Mouse (Mus musculus): ENCODE measurements at regions not wholly inside any gene's neighbourhood (a gene's known extent, or its start where the extent isn't known, plus 50 kb on each side); places are given as distances from the start of the nearest gene placed in this dataset.

DNA sequence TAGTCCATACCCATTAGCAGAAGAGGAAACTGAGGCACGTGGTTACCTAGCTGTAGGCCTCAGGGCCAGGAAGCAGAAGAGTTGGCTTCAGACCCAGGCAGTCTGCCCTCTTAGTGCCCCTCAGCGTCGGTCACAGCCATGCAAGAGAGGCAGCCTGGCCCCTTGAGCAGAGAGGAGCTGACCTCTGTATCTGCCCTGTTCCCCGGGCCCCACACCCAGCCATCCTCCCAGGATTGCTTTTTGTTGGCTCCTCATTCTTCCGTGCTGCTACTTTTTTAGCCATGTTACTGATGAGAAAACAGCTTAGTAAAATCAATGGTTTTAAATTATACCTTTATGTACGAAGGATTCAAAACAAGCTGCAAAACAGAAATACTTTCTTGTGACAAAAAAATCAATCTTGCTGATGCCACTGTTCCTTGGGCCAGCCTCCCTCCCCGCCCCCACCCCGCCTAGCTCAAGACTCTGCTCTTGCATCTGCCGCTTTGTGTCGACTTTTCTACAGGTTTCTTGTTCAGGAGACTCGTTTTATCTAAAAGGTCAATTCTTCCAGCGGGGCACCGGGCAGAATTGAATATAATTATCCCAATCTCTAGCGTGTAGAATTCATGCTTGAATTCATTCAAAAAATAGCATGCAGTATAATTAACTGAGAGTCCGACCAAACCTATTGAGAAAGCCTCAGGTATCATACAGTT, 70.8 kb downstream of the Sall1 start:
- no peak overlapping the region for H3K4me2 ChIP-seq (replicated peaks)
- no peak for DNase-seq (ENCODE audit: low spot score)
- no peaks in the 10 kb centered on the region for H3K9me3 ChIP-seq (ENCODE audit: control insufficient read depth, low read length)
- H3K4me1 ChIP-seq (replicated peaks; ENCODE audit: control insufficient read depth, insufficient read depth, low read length) = peaks cover 9% of the 10 kb centered on the region; the same call in 1 of the 2 replicates
- no peak for ATAC-seq (ENCODE audit: low FRiP score)
- 27% methylated on average over 15 of the region's 15 CpGs for WGBS
- no peak overlapping the region for H3K27ac ChIP-seq
- no peaks in the 10 kb centered on the region for H3K36me3 ChIP-seq (replicated peaks; ENCODE audit: control insufficient read depth, insufficient read depth)
- no peaks in the 10 kb centered on the region for H3K27me3 ChIP-seq (ENCODE audit: control insufficient read depth, insufficient read depth, low read length)
- H3K4me3 ChIP-seq (replicated peaks; ENCODE audit: low read length) = no peak overlapping the region
- H3K9ac ChIP-seq = no peak overlapping the region

DNA sequence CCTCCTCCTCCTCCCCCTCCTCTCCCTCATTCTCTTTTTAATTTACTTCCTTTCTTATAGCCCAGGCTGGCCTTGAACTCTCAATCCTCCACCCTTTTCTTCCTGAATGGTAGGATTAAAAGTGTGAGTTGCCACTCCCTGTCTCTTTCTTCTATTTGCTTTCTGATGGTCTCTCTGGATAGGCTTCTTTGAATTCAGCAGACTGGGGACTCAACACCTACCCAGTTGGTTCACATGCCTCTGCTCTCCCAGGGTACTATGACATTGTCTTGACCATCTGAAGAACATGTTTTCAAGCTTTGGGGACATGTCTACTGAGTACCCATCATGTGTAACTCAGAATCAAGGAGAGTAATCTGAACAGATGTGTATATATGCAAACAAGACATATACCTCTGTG, 85.1 kb downstream of the Sall1 start:
- H3K4me3 ChIP-seq (replicated peaks; ENCODE audit: low read length) = no peak overlapping the region
- H3K27ac ChIP-seq = no peak overlapping the region
- DNase-seq (ENCODE audit: low spot score) = no peak
- no peaks in the 10 kb centered on the region for H3K36me3 ChIP-seq (replicated peaks; ENCODE audit: control insufficient read depth, insufficient read depth)
- no peaks in the 10 kb centered on the region for H3K27me3 ChIP-seq (ENCODE audit: control insufficient read depth, insufficient read depth, low read length)
- no peak for ATAC-seq (ENCODE audit: low FRiP score)
- peaks cover 9% of the 10 kb centered on the region; the same call in 1 of the 2 replicates for H3K9me3 ChIP-seq (ENCODE audit: control insufficient read depth, low read length)
- no peaks in the 10 kb centered on the region for H3K4me1 ChIP-seq (replicated peaks; ENCODE audit: control insufficient read depth, insufficient read depth, low read length)
- no peak overlapping the region for H3K4me2 ChIP-seq (replicated peaks)
- no peak overlapping the region for H3K9ac ChIP-seq

DNA sequence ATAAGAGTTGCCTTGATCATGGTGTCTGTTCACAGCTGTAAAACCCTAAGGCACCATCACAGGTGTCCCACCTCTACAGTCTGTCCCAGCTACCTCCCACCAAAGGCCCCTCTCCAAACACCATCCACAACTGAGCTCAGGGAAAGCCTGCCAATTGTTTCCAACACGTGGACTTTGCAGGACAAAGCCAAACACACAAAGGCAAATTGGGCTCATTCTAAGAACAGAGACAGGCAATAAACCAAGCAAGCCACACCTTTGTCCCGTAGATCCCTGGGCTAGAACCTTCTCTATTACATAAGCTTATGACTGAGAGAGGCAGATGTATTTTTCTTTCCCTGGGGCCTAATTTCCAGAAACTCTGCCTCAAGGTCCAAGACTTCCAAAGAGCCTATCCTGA, 90.8 kb downstream of the Sall1 start:
- Histone ChIP-seq H3K9me3 (ENCODE audit: control insufficient read depth, low read length) (peaks cover 9% of the 10 kb centered on the region; the same call in 1 of the 2 replicates), H3K4me1 (replicated peaks; ENCODE audit: control insufficient read depth, insufficient read depth, low read length) (no peaks in the 10 kb centered on the region), H3K36me3 (replicated peaks; ENCODE audit: control insufficient read depth, insufficient read depth) (no peaks in the 10 kb centered on the region), H3K27ac (no peak overlapping the region), H3K4me3 (replicated peaks; ENCODE audit: low read length) (no peak overlapping the region), H3K9ac (no peak overlapping the region), H3K27me3 (ENCODE audit: control insufficient read depth, insufficient read depth, low read length) (no peaks in the 10 kb centered on the region), H3K4me2 (replicated peaks) (no peak overlapping the region)
- DNase-seq (ENCODE audit: low spot score) (no peak), ATAC-seq (ENCODE audit: low FRiP score) (no peak)
- WGBS = 62% methylated on average over 2 of the region's 2 CpGs

DNA sequence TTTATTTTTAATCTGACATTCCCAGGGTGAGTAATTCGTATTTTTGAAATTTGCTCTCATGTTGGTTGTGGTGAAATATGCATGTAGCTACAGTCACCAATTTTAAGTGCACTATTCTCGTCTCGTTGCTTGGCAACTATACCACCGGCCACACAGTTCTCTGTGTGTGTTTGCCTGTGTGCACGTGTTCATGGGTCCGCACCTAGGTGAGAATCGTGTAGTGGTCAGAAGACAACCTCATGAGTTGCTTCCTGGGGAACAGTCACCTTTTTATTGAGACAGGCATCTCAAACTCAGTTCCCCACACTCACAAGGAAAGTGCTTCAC, 92.2 kb downstream of the Sall1 start:
- H3K9ac ChIP-seq = no peak overlapping the region
- H3K36me3 ChIP-seq (replicated peaks; ENCODE audit: control insufficient read depth, insufficient read depth) = no peaks in the 10 kb centered on the region
- 91% methylated on average over 7 of the region's 7 CpGs for WGBS
- no peak overlapping the region for H3K4me3 ChIP-seq (replicated peaks; ENCODE audit: low read length)
- DNase-seq (ENCODE audit: low spot score) (no peak), ATAC-seq (ENCODE audit: low FRiP score) (no peak)
- peaks cover 4% of the 10 kb centered on the region; the same call in 1 of the 2 replicates for H3K9me3 ChIP-seq (ENCODE audit: control insufficient read depth, low read length)
- no peaks in the 10 kb centered on the region for H3K4me1 ChIP-seq (replicated peaks; ENCODE audit: control insufficient read depth, insufficient read depth, low read length)
- no peaks in the 10 kb centered on the region for H3K27me3 ChIP-seq (ENCODE audit: control insufficient read depth, insufficient read depth, low read length)
- H3K27ac ChIP-seq = no peak overlapping the region
- no peak overlapping the region for H3K4me2 ChIP-seq (replicated peaks)

DNA sequence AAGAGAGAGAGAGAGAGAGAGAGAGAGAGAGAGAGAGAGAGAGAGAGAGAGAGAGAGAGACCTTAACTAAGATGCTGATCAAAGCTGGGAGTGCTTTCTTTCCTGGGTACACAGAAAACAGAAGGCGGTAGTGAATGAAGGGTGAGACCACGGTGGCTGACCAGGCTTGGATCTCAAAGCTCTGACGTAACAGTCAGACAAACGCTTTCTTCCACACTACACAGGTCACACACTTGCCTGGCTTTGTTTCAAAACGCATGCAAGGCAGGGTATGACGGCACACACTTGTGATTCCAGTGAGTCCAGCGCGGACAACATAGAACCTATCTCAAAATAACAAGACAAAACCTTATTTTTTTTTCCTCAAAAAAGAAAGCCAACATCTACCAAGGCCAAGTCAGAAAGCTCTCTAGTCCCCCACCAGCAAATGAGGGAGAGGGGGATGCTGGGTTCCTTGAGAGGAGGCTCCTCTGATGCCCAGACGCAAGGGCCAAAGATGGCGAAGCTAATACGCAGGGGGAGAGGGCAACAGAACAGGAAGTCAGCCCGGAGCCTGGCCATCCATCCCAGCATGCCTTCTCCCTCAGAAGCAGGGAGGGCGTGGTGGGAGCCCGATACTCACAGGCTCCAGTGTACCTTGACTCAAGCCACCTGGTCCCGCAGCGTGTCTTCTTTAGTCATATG, 92.7 kb downstream of the Sall1 start:
- DNase-seq (ENCODE audit: low spot score) = no peak
- 90% methylated on average over 16 of the region's 16 CpGs for WGBS

DNA sequence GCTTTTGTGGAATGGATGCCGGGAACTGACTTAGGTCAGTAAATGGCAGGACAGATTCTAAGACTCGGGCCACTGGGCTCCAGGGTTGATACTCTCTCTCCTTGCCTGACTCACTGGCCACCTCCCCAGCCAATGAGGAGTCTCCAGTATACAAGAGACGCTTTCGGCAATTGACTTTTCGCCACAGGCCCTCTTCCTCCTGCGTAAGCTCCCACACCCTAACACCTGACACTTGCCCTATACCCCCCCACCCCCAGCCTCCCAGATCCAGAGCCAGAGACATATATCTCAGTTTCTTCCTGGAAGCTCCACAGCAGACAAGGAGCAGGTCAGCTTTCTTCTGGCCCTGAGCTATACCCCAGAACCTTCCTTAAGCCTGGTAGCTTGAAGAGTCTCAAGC, 94.0 kb downstream of the Sall1 start:
- Histone ChIP-seq H3K9ac (no peak overlapping the region), H3K36me3 (replicated peaks; ENCODE audit: control insufficient read depth, insufficient read depth) (no peaks in the 10 kb centered on the region), H3K27me3 (ENCODE audit: control insufficient read depth, insufficient read depth, low read length) (no peaks in the 10 kb centered on the region), H3K4me1 (replicated peaks; ENCODE audit: control insufficient read depth, insufficient read depth, low read length) (no peaks in the 10 kb centered on the region), H3K27ac (no peak overlapping the region), H3K4me2 (replicated peaks) (no peak overlapping the region), H3K9me3 (ENCODE audit: control insufficient read depth, low read length) (no peaks in the 10 kb centered on the region), H3K4me3 (replicated peaks; ENCODE audit: low read length) (no peak overlapping the region)
- ATAC-seq (ENCODE audit: low FRiP score) = no peak
- DNase-seq (ENCODE audit: low spot score) = no peak
- 97% methylated on average over 6 of the region's 6 CpGs for WGBS

More for the DNA sequence above, 92.7 kb downstream of the Sall1 start:
- Histone ChIP-seq H3K27ac (no peak overlapping the region), H3K36me3 (replicated peaks; ENCODE audit: control insufficient read depth, insufficient read depth) (no peaks in the 10 kb centered on the region), H3K9me3 (ENCODE audit: control insufficient read depth, low read length) (no peaks in the 10 kb centered on the region), H3K4me3 (replicated peaks; ENCODE audit: low read length) (no peak overlapping the region), H3K27me3 (ENCODE audit: control insufficient read depth, insufficient read depth, low read length) (no peaks in the 10 kb centered on the region), H3K4me1 (replicated peaks; ENCODE audit: control insufficient read depth, insufficient read depth, low read length) (no peaks in the 10 kb centered on the region), H3K4me2 (replicated peaks) (no peak overlapping the region), H3K9ac (no peak overlapping the region)
- no peak for ATAC-seq (ENCODE audit: low FRiP score)

DNA sequence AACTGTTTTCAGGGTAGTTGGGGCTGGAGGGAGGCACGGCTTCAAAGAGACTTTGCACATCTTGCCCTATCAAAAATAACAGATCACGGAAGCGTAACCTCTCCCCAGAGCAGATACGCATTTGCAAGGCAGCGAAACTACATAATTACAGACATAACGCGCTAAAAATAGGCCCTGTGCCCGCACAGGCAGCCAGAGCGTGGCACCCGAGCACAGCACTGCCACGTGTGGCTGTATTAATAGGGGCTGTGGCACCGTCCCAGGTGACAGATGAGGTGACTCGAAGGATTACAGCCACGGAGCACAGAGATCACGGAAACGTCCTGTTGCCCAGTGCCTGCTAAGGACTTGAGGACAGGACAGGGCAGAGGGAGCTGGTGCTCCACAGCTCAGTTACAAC, 95.0 kb downstream of the Sall1 start:
- DNase-seq (ENCODE audit: low spot score) (no peak), ATAC-seq (ENCODE audit: low FRiP score) (no peak)
- H3K27me3 ChIP-seq (ENCODE audit: control insufficient read depth, insufficient read depth, low read length) = no peaks in the 10 kb centered on the region

DNA sequence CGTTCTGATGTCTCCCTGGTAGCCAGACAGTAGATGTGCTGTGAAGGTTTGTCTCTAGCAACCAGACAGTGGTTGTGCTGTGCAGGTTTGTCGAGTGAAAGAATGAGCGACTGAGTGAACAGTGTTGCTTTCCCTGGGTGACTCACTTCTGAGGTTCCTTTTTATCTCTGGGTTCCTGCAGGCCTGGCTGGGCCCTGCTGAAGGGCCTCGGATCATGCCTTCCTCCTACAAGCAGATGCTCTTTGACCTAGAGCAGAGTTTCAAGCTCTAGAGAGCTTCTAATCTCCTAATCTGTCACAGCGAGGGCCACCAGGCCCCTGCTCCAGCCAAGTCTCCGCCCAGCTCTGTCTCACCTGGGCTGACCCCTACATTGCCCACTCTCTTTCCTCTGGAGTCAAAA, 95.6 kb downstream of the Sall1 start:
- Histone ChIP-seq H3K27ac (no peak overlapping the region), H3K4me3 (replicated peaks; ENCODE audit: low read length) (no peak overlapping the region), H3K36me3 (replicated peaks; ENCODE audit: control insufficient read depth, insufficient read depth) (no peaks in the 10 kb centered on the region), H3K27me3 (ENCODE audit: control insufficient read depth, insufficient read depth, low read length) (no peaks in the 10 kb centered on the region), H3K9me3 (ENCODE audit: control insufficient read depth, low read length) (no peaks in the 10 kb centered on the region), H3K9ac (no peak overlapping the region), H3K4me1 (replicated peaks; ENCODE audit: control insufficient read depth, insufficient read depth, low read length) (no peaks in the 10 kb centered on the region), H3K4me2 (replicated peaks) (no peak overlapping the region)
- DNase-seq (ENCODE audit: low spot score) (no peak), ATAC-seq (ENCODE audit: low FRiP score) (no peak)
- WGBS = 82% methylated on average over 6 of the region's 6 CpGs

More for the DNA sequence above, 95.0 kb downstream of the Sall1 start:
- Histone ChIP-seq H3K4me1 (replicated peaks; ENCODE audit: control insufficient read depth, insufficient read depth, low read length) (no peaks in the 10 kb centered on the region), H3K4me2 (replicated peaks) (no peak overlapping the region), H3K9ac (no peak overlapping the region), H3K27ac (no peak overlapping the region), H3K4me3 (replicated peaks; ENCODE audit: low read length) (no peak overlapping the region), H3K9me3 (ENCODE audit: control insufficient read depth, low read length) (no peaks in the 10 kb centered on the region), H3K36me3 (replicated peaks; ENCODE audit: control insufficient read depth, insufficient read depth) (no peaks in the 10 kb centered on the region)
- WGBS = 80% methylated on average over 16 of the region's 16 CpGs

DNA sequence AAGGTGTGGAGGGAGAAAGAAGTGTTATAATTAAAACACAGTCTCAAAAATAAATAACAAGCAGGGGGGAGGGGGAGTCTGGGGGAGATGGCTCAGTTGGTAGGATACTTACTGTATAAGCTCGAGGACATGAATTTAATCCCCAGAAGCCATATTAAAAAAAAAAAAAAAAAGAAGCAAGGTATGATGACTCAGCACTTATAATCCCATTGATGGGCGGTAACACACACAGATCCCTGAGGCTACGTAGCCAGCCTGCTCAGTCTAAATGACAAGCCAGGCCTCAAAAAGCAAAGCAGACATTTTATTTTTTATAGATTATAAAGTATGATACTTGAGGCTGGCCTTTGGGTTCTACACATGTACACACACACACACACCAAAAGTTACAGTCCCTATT, 96.6 kb downstream of the Sall1 start:
- no peak for ATAC-seq (ENCODE audit: low FRiP score)
- WGBS = 67% methylated on average over 3 of the region's 3 CpGs

More for the DNA sequence above, 96.6 kb downstream of the Sall1 start:
- no peak overlapping the region for H3K9ac ChIP-seq
- no peak overlapping the region for H3K27ac ChIP-seq
- no peak overlapping the region for H3K4me2 ChIP-seq (replicated peaks)
- DNase-seq (ENCODE audit: low spot score) = no peak
- H3K4me1 ChIP-seq (replicated peaks; ENCODE audit: control insufficient read depth, insufficient read depth, low read length) = no peaks in the 10 kb centered on the region
- no peaks in the 10 kb centered on the region for H3K27me3 ChIP-seq (ENCODE audit: control insufficient read depth, insufficient read depth, low read length)
- no peaks in the 10 kb centered on the region for H3K36me3 ChIP-seq (replicated peaks; ENCODE audit: control insufficient read depth, insufficient read depth)
- H3K9me3 ChIP-seq (ENCODE audit: control insufficient read depth, low read length) = no peaks in the 10 kb centered on the region
- no peak overlapping the region for H3K4me3 ChIP-seq (replicated peaks; ENCODE audit: low read length)
